ENCODE assay signal across 8 mouse cellular contexts in the genomic region with DNA sequence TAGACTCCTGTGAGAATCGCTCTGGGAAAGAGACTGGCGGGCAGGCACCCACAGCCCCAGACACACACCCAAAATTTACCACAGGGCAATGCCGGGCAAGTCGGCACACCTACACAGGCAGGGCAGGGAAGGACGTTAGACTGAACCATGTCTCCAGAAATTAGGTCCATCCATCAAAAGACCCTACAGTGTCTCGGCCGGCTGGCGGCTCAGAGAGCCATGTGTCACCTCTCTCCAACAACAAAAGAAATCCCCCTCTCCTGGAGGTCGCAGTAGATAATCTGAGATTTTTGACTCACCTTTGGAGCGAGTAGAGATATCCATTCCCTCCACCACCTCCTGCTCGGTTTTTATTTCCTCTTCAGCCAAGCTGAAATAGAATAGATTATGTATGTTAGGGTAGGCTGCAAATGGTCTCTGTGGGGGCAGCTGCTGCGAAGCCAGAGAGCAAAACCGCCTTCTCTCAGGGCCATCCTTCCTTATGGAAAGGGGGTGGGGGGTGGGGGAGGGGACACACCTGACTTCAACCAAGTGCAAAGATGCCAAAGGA. TPM values are rescaled to one million over a fixed set of nuclear protein-coding genes. Genes with fewer than 3 reads are reported as not detected.
A peak's percentile ranks its signal among the peaks of the same experiment; 100 is the strongest.
DNase-seq lines count a peak whose midpoint lies in the region; ATAC-seq and TF ChIP-seq lines count a peak whose summit lies in the region.

No protein-coding gene starts in this region.

- no peak for TF ChIP-seq CTCF in layer of hippocampus, adult 2 months (conservative IDR thresholded peaks at IDR 0.05)
- TF ChIP-seq CTCF in hindbrain, postnatal 0 days (IDR thresholded peaks at IDR 0.05; ENCODE audit: low read depth) = no peak
- no peak for TF ChIP-seq CTCF in midbrain, postnatal 0 days (IDR thresholded peaks at IDR 0.05)

- no peaks in the 10 kb centered on the region for H3K9me3 ChIP-seq in embryonic facial prominence, embryonic 14.5 days (ENCODE audit: control insufficient read depth, low read length)
- no peaks in the 10 kb centered on the region for H3K9me3 ChIP-seq in hindbrain, postnatal 0 days (ENCODE audit: low read length)
- H3K9me3 ChIP-seq in midbrain, postnatal 0 days (ENCODE audit: low read length) = no peaks in the 10 kb centered on the region

- H3K4me2 ChIP-seq in embryonic facial prominence, embryonic 14.5 days (ENCODE audit: low read depth, low read length) = peak overlapping the region; percentile 35
- peak overlapping the region; percentile 58 for H3K4me2 ChIP-seq in hindbrain, postnatal 0 days (ENCODE audit: low read depth, low read length)
- H3K4me2 ChIP-seq in midbrain, postnatal 0 days (ENCODE audit: low read depth, low read length, poor library complexity, severe bottlenecking) = peak overlapping the region; percentile 63

- H3K36me3 ChIP-seq in embryonic facial prominence, embryonic 14.5 days (ENCODE audit: control insufficient read depth, insufficient read depth, low read length) = peaks cover 22% of the 10 kb centered on the region
- 0 out of 2 replicates have a peak, but pooled peaks cover 4% of the 10 kb centered on the region for H3K36me3 ChIP-seq in hindbrain, postnatal 0 days (ENCODE audit: insufficient read depth, low read length)
- H3K36me3 ChIP-seq in midbrain, postnatal 0 days (ENCODE audit: insufficient read depth, low read length) = peaks cover 7% of the 10 kb centered on the region

- peak overlapping the region; percentile 60 for H3K4me3 ChIP-seq in layer of hippocampus, adult 2 months
- H3K4me3 ChIP-seq in embryonic facial prominence, embryonic 14.5 days (ENCODE audit: low read depth, low read length) = no peak overlapping the region
- 0 out of 2 replicates have a peak overlapping the region, but pooled peaks have one; percentile 7 for H3K4me3 ChIP-seq in hindbrain, postnatal 0 days (ENCODE audit: low read length)
- peak overlapping the region; percentile 20 for H3K4me3 ChIP-seq in midbrain, postnatal 0 days (ENCODE audit: low read depth, low read length)

- peaks cover 72% of the 10 kb centered on the region for H3K4me1 ChIP-seq in embryonic facial prominence, embryonic 14.5 days (ENCODE audit: control insufficient read depth, insufficient read depth, low read length)
- H3K4me1 ChIP-seq in hindbrain, postnatal 0 days (ENCODE audit: insufficient read depth, low read length) = peaks cover 67% of the 10 kb centered on the region
- H3K4me1 ChIP-seq in midbrain, postnatal 0 days (ENCODE audit: insufficient read depth, low read length) = peaks cover 54% of the 10 kb centered on the region

- DNase-seq in layer of hippocampus, adult 2 months (ENCODE audit: low spot score in 2 of 2) = no peak
- DNase-seq in layer of hippocampus, adult 18-20 months (ENCODE audit: low spot score in 2 of 2) = no peak
- DNase-seq in embryonic facial prominence, embryonic 14.5 days (ENCODE audit: low spot score) = no peak
- DNase-seq in hindbrain, postnatal 0 days (ENCODE audit: low spot score) = peak; percentile 52
- peak; percentile 24 for DNase-seq in midbrain, postnatal 0 days (ENCODE audit: low spot score)
- no peak for DNase-seq in gastrocnemius, postnatal 4 days (ENCODE audit: low spot score in 2 of 2)
- no peak for DNase-seq in gastrocnemius, adult 18-20 months (ENCODE audit: low spot score)
- no peak for DNase-seq in cerebellum, postnatal 14 days

- peak overlapping the region; percentile 100 for H3K27ac ChIP-seq in layer of hippocampus, adult 2 months
- peak overlapping the region; percentile 82 for H3K27ac ChIP-seq in embryonic facial prominence, embryonic 14.5 days (replicated peaks; ENCODE audit: low read depth, low read length)
- H3K27ac ChIP-seq in hindbrain, postnatal 0 days = peak overlapping the region; percentile 93
- H3K27ac ChIP-seq in midbrain, postnatal 0 days (ENCODE audit: low read depth, low read length) = peak overlapping the region; percentile 89

- H3K9ac ChIP-seq in embryonic facial prominence, embryonic 14.5 days (ENCODE audit: low read depth, low read length) = peak overlapping the region; percentile 22
- H3K9ac ChIP-seq in hindbrain, postnatal 0 days (replicated peaks; ENCODE audit: low read length) = peak overlapping the region; percentile 53
- peak overlapping the region; percentile 63 for H3K9ac ChIP-seq in midbrain, postnatal 0 days (replicated peaks; ENCODE audit: low read length, poor library complexity, severe bottlenecking)

- no peak for ATAC-seq in embryonic facial prominence, embryonic 14.5 days (ENCODE audit: low read depth)
- ATAC-seq in hindbrain, postnatal 0 days = 0 out of 2 replicates have a peak, but pooled peaks have one; percentile 6
- ATAC-seq in midbrain, postnatal 0 days (ENCODE audit: low FRiP score) = no peak

- whole genome bisulfite sequencing in embryonic facial prominence, embryonic 14.5 days = 23% methylated on average over 13 of the region's 13 CpGs
- WGBS in hindbrain, postnatal 0 days = 23% methylated on average over 13 of the region's 13 CpGs
- 22% methylated on average over 13 of the region's 13 CpGs for WGBS in midbrain, postnatal 0 days

- no peaks in the 10 kb centered on the region for H3K27me3 ChIP-seq in embryonic facial prominence, embryonic 14.5 days (replicated peaks; ENCODE audit: control insufficient read depth, insufficient read depth, low read length)
- no peaks in the 10 kb centered on the region for H3K27me3 ChIP-seq in hindbrain, postnatal 0 days (ENCODE audit: insufficient read depth, low read length)
- H3K27me3 ChIP-seq in midbrain, postnatal 0 days (ENCODE audit: insufficient read depth, low read length) = no peaks in the 10 kb centered on the region

RNA-seq across cellular contexts. Expression of a gene that starts 23.3 kb away (rescaled TPM):
- 100 to 1,000 TPM; 173 to 186 TPM for total RNA-seq in layer of hippocampus, adult 2 months (2021)
- 100 to 1,000 TPM; 148 to 149 TPM for total RNA-seq in layer of hippocampus, adult 18-20 months (2021)
- 28.6 and 32.7 TPM in 2 replicates for polyA plus RNA-seq in embryonic facial prominence, embryonic 14.5 days (2014; fragmentation: Nextera tagmentation; extraction: Ambion mirVana)
- total RNA-seq in hindbrain, postnatal 0 days (2014; rRNA removed) = 46.6 and 46.8 TPM in 2 replicates
- polyA plus RNA-seq in hindbrain, postnatal 0 days (2015; fragmentation: Nextera tagmentation; extraction: Ambion mirVana) = 53.0 and 56.9 TPM in 2 replicates
- total RNA-seq in midbrain, postnatal 0 days (2014; rRNA removed) = 55.9 and 73.4 TPM in 2 replicates
- 56.8 and 59.0 TPM in 2 replicates for polyA plus RNA-seq in midbrain, postnatal 0 days (2015; fragmentation: Nextera tagmentation; extraction: Ambion mirVana)
- 10 to 100 TPM; 39.0 to 39.6 TPM for total RNA-seq in gastrocnemius, postnatal 4 days (2021)
- total RNA-seq in gastrocnemius, adult 18-20 months (2021) = 10 to 100 TPM; 16.4 to 17.2 TPM

Comparison
In these comparisons a context has a peak if more than half of its experiments do, and no peak if none do; other contexts are left out.
1. DNase-seq: peak in hindbrain, postnatal 0 days (single experiment) and midbrain, postnatal 0 days (single experiment); none in layer of hippocampus, adult 2 months (0 of 2), layer of hippocampus, adult 18-20 months (0 of 2), embryonic facial prominence, embryonic 14.5 days (single experiment), gastrocnemius, postnatal 4 days (0 of 2), gastrocnemius, adult 18-20 months (single experiment) and cerebellum, postnatal 14 days (0 of 2).
2. Peak in every context shown above with its lines, with median percentiles within 50 percentile points of each other: H3K27ac ChIP-seq, H3K4me2 ChIP-seq and H3K9ac ChIP-seq.